ENCODE assay signal across 16 mouse cellular contexts in genomic region chr19:23795156-23795555, GRCm38 (mm10). TPM values are rescaled to one million over a fixed set of nuclear protein-coding genes. Genes with fewer than 3 reads are reported as not detected.
DNase-seq lines count a peak whose midpoint lies in the region; ATAC-seq and TF ChIP-seq lines count a peak whose summit lies in the region.
"Had no signal": no experiment of that assay in that cellular context is flagged by ENCODE, and none has a peak within 500 bp of the region (broad histone marks: within the 10 kb centered on the region; RNA-seq: fewer than 3 reads in every experiment).

No protein-coding gene starts in this region.

- peaks cover 8% of the 10 kb centered on the region; the same call in 1 of the 2 replicates for H3K4me1 ChIP-seq in forebrain, embryonic 15.5 days
- 0 out of 2 replicates have a peak, but pooled peaks cover 6% of the 10 kb centered on the region for H3K4me1 ChIP-seq in forebrain, embryonic 13.5 days
- H3K4me1 ChIP-seq in hindbrain, postnatal 0 days (ENCODE audit: insufficient read depth, low read length) = peaks cover 12% of the 10 kb centered on the region; the same call in 1 of the 2 replicates
- H3K4me1 ChIP-seq in hindbrain, embryonic 12.5 days = no peaks in the 10 kb centered on the region
- peaks cover 0 to 16% of the 10 kb centered on the region in 2 experiments; a peak in 2 of 4 replicates for H3K4me1 ChIP-seq in CH12.LX (ENCODE audit: control insufficient read depth in 1 of 2, insufficient read depth in 2 of 2)
- H3K4me1 ChIP-seq: kidney, embryonic 15.5 days; liver, embryonic 13.5 days; megakaryocyte, embryonic 14.5 days; stomach, embryonic 15.5 days had no signal

- no peaks in the 10 kb centered on the region for H3K9me3 ChIP-seq in forebrain, embryonic 15.5 days
- no peaks in the 10 kb centered on the region for H3K9me3 ChIP-seq in forebrain, embryonic 13.5 days (replicated peaks)
- no peaks in the 10 kb centered on the region for H3K9me3 ChIP-seq in hindbrain, postnatal 0 days (ENCODE audit: low read length)
- no peaks in the 10 kb centered on the region for H3K9me3 ChIP-seq in hindbrain, embryonic 12.5 days (replicated peaks)
- H3K9me3 ChIP-seq in CH12.LX (replicated peaks; ENCODE audit: low read length) = no peaks in the 10 kb centered on the region
- H3K9me3 ChIP-seq: kidney, embryonic 15.5 days; liver, embryonic 13.5 days; megakaryocyte, embryonic 14.5 days; stomach, embryonic 15.5 days had no signal

- no peak for TF ChIP-seq RAD21 in CH12.LX (IDR thresholded peaks at IDR 0.05; ENCODE audit: low read depth, low read length)

- no peaks in the 10 kb centered on the region for H3K27me3 ChIP-seq in forebrain, embryonic 15.5 days
- H3K27me3 ChIP-seq in forebrain, embryonic 13.5 days = no peaks in the 10 kb centered on the region
- no peaks in the 10 kb centered on the region for H3K27me3 ChIP-seq in hindbrain, postnatal 0 days (ENCODE audit: insufficient read depth, low read length)
- no peaks in the 10 kb centered on the region for H3K27me3 ChIP-seq in hindbrain, embryonic 12.5 days
- no peaks in the 10 kb centered on the region for H3K27me3 ChIP-seq in CH12.LX (replicated peaks)
- H3K27me3 ChIP-seq: kidney, embryonic 15.5 days; liver, embryonic 13.5 days; stomach, embryonic 15.5 days had no signal

- H3K9ac ChIP-seq in forebrain, embryonic 15.5 days (replicated peaks) = no peak overlapping the region
- H3K9ac ChIP-seq in forebrain, embryonic 13.5 days = no peak overlapping the region
- H3K9ac ChIP-seq in hindbrain, postnatal 0 days (replicated peaks; ENCODE audit: low read length) = no peak overlapping the region
- H3K9ac ChIP-seq in hindbrain, embryonic 12.5 days = no peak overlapping the region
- H3K9ac ChIP-seq in CH12.LX (ENCODE audit: insufficient read depth, low read depth) = no peak overlapping the region
- H3K9ac ChIP-seq: kidney, embryonic 15.5 days; liver, embryonic 13.5 days; stomach, embryonic 15.5 days had no signal

- no peak for TF ChIP-seq POLR2A in CH12.LX (IDR thresholded peaks at IDR 0.05; ENCODE audit: low read depth, low read length)

- dilution Hi-C loops in CH12.LX (cut with MboI; ENCODE audit: extremely low pct_ligation_motif_present, extremely low pct_unique_long_range_greater_than_20kb, low sequenced_read_pairs) = no loop called here

- no peak; the same call in 1 of the 2 replicates for TF ChIP-seq EP300 in CH12.LX (IDR thresholded peaks at IDR 0.05; ENCODE audit: low read length)

- peak; percentile 53; the same call in 1 of the 2 replicates for ATAC-seq in forebrain, embryonic 15.5 days (replicated peaks)
- ATAC-seq in forebrain, embryonic 13.5 days = no peak
- peak; percentile 47; the same call in 1 of the 2 replicates for ATAC-seq in hindbrain, postnatal 0 days
- no peak for ATAC-seq in hindbrain, embryonic 12.5 days (ENCODE audit: low FRiP score)
- ATAC-seq: inflammation-experienced regulatory T-cells, adult 6 months; lung, postnatal 0 days had no signal

- H3K36me3 ChIP-seq in forebrain, embryonic 15.5 days = no peaks in the 10 kb centered on the region
- H3K36me3 ChIP-seq in forebrain, embryonic 13.5 days (ENCODE audit: poor library complexity, severe bottlenecking) = no peaks in the 10 kb centered on the region
- no peaks in the 10 kb centered on the region for H3K36me3 ChIP-seq in hindbrain, postnatal 0 days (ENCODE audit: insufficient read depth, low read length)
- no peaks in the 10 kb centered on the region for H3K36me3 ChIP-seq in hindbrain, embryonic 12.5 days
- H3K36me3 ChIP-seq in CH12.LX (replicated peaks in 1 of 2; ENCODE audit: control insufficient read depth in 1 of 2, insufficient read depth in 1 of 2, low read length in 1 of 2) = no peaks in the 10 kb centered on the region
- H3K36me3 ChIP-seq: kidney, embryonic 15.5 days; liver, embryonic 13.5 days; stomach, embryonic 15.5 days had no signal

- no peak for DNase-seq in hindbrain, postnatal 0 days (ENCODE audit: low spot score)
- DNase-seq in CH12.LX (ENCODE audit: extremely low read depth) = peak; percentile 29
- DNase-seq in layer of hippocampus, adult 9-11 months = peak; percentile 64
- DNase-seq in thymus, adult 18-20 months = no peak
- no peak for DNase-seq in adrenal gland, adult 8-10 months
- DNase-seq: adrenal gland, postnatal 10 days; liver, embryonic 13.5 days; thymus, postnatal 36 days had no signal

- peak overlapping the region; percentile 21; the same call in 1 of the 2 replicates for H3K27ac ChIP-seq in forebrain, embryonic 15.5 days (replicated peaks)
- H3K27ac ChIP-seq in forebrain, embryonic 13.5 days = no peak overlapping the region
- H3K27ac ChIP-seq in hindbrain, postnatal 0 days = no peak overlapping the region
- H3K27ac ChIP-seq in hindbrain, embryonic 12.5 days = no peak overlapping the region
- H3K27ac ChIP-seq in CH12.LX (ENCODE audit: insufficient read depth, low read depth) = no peak overlapping the region
- H3K27ac ChIP-seq: kidney, embryonic 15.5 days; liver, embryonic 13.5 days; stomach, embryonic 15.5 days had no signal

- no peak for TF ChIP-seq CTCF in hindbrain, postnatal 0 days (IDR thresholded peaks at IDR 0.05; ENCODE audit: low read depth)
- TF ChIP-seq CTCF in CH12.LX (conservative IDR thresholded peaks at IDR 0.05 in 1 of 2, IDR thresholded peaks at IDR 0.05 in 1 of 2; ENCODE audit: low read depth in 2 of 2, low read length in 2 of 2) = no peak

- H3K4me2 ChIP-seq in forebrain, embryonic 15.5 days (replicated peaks) = no peak overlapping the region
- H3K4me2 ChIP-seq in forebrain, embryonic 13.5 days = no peak overlapping the region
- H3K4me2 ChIP-seq in hindbrain, postnatal 0 days (ENCODE audit: low read depth, low read length) = no peak overlapping the region
- no peak overlapping the region for H3K4me2 ChIP-seq in hindbrain, embryonic 12.5 days (replicated peaks)
- no peak overlapping the region for H3K4me2 ChIP-seq in CH12.LX (ENCODE audit: insufficient read depth, low read depth, poor library complexity, severe bottlenecking)
- H3K4me2 ChIP-seq: kidney, embryonic 15.5 days; liver, embryonic 13.5 days; stomach, embryonic 15.5 days had no signal

- H3K79me2 ChIP-seq in CH12.LX (replicated peaks; ENCODE audit: control insufficient read depth, extremely low read depth, insufficient read depth, poor library complexity, severe bottlenecking) = no peaks in the 10 kb centered on the region

- no peak overlapping the region for H3K4me3 ChIP-seq in forebrain, embryonic 15.5 days
- no peak overlapping the region for H3K4me3 ChIP-seq in forebrain, embryonic 13.5 days
- H3K4me3 ChIP-seq in hindbrain, postnatal 0 days (ENCODE audit: low read length) = no peak overlapping the region
- no peak overlapping the region for H3K4me3 ChIP-seq in hindbrain, embryonic 12.5 days
- H3K4me3 ChIP-seq in CH12.LX (replicated peaks in 1 of 3; ENCODE audit: low read depth in 2 of 3, low read length in 2 of 3, poor library complexity in 1 of 3) = no peak overlapping the region
- H3K4me3 ChIP-seq: kidney, embryonic 15.5 days; liver, embryonic 13.5 days; megakaryocyte, embryonic 14.5 days; stomach, embryonic 15.5 days had no signal

- 15% methylated on average over 4 of the region's 4 CpGs for WGBS in forebrain, embryonic 15.5 days
- WGBS in forebrain, embryonic 13.5 days = 44% methylated on average over 4 of the region's 4 CpGs
- WGBS in hindbrain, postnatal 0 days = 54% methylated on average over 4 of the region's 4 CpGs
- WGBS in hindbrain, embryonic 12.5 days = 61% methylated on average over 4 of the region's 4 CpGs

- in situ Hi-C loops in CH12.LX (cut with MboI; ENCODE audit: low pct_ligation_motif_present, low pct_unique_long_range_greater_than_20kb, low sequenced_read_pairs) = no loop called here

TF ChIP-seq in CH12.LX, 34 proteins besides CTCF, POLR2A, EP300 and RAD21:
- no peak for TF ChIP-seq KAT2A (IDR thresholded peaks at IDR 0.05; ENCODE audit: insufficient replicate concordance, low read length)
- 0 out of 2 replicates have a peak, but pooled peaks have one; percentile 17 for TF ChIP-seq MYC (IDR thresholded peaks at IDR 0.05; ENCODE audit: low read depth, low read length)

RNA-seq across cellular contexts. Expression of gene Apba1, which starts 36.5 kb away (rescaled TPM):
- polyA plus RNA-seq in forebrain, embryonic 15.5 days (2015; fragmentation: Nextera tagmentation; extraction: Ambion mirVana) = 5.7 and 6.4 TPM in 2 replicates
- 2.2 and 2.9 TPM in 2 replicates for polyA plus RNA-seq in forebrain, embryonic 13.5 days (2015; fragmentation: Nextera tagmentation; extraction: Ambion mirVana)
- total RNA-seq in hindbrain, postnatal 0 days (2014; rRNA removed) = 173 and 180 TPM in 2 replicates
- polyA plus RNA-seq in hindbrain, postnatal 0 days (2015; fragmentation: Nextera tagmentation; extraction: Ambion mirVana) = 13.8 and 15.5 TPM in 2 replicates
- polyA plus RNA-seq in hindbrain, embryonic 12.5 days (2016; fragmentation: Nextera tagmentation; extraction: Ambion mirVana) = 6.0 and 7.1 TPM in 2 replicates
- total RNA-seq in CH12.LX (2012; rRNA removed) (0.08 and 0.21 TPM in 2 replicates), CH12.LX (2014; rRNA removed) (0.09 and 0.19 TPM in 2 replicates)
- 0.24 and 0.25 TPM in 2 replicates for polyA plus RNA-seq in CH12.LX (2012; ENCODE audit: insufficient read length, low read depth)
- total RNA-seq in adrenal gland, adult 8-10 months (2022) = 1 to 10 TPM; 4.4 to 7.5 (median 5.3) TPM

Comparison
In these comparisons a context has a peak if more than half of its experiments do, and no peak if none do; other contexts are left out.
1. ATAC-seq: peak in forebrain, embryonic 15.5 days (single experiment) and hindbrain, postnatal 0 days (single experiment); none in forebrain, embryonic 13.5 days (single experiment) and hindbrain, embryonic 12.5 days (single experiment).
2. DNase-seq: peak in CH12.LX (single experiment) and layer of hippocampus, adult 9-11 months (single experiment); none in hindbrain, postnatal 0 days (single experiment), thymus, adult 18-20 months (0 of 2) and adrenal gland, adult 8-10 months (single experiment).